Mouse (Mus musculus) testis, adult 2 months (tissue): ENCODE measurements around the gene Nhlrc2.

Experiments
- CTCF ChIP-seq: fragments of 200-500 bp; IDR thresholded peaks from 2 replicates; pipeline ENCODE4 v1.5.1; 2012; ENCODE audit warnings: low read depth, mild to moderate bottlenecking, inconsistent platforms, low read length, moderate library complexity; ENCODE audit not compliant: control insufficient read depth, insufficient read depth, insufficient replicate concordance
- POLR2A ChIP-seq: fragments of 200-500 bp; IDR thresholded peaks from 2 replicates; pipeline ENCODE4 v1.6.1; 2012; ENCODE audit warnings: low read depth, mild to moderate bottlenecking, inconsistent platforms, low read length, moderate library complexity; ENCODE audit not compliant: control insufficient read depth

GRCm38 (mm10) chr19:56546031-56546430, 2.0 kb upstream of the Nhlrc2 start:
- no peak for TF ChIP-seq POLR2A
- no peak for TF ChIP-seq CTCF
